Mouse (Mus musculus): ENCODE data around the gene Slc36a4.

DNA sequence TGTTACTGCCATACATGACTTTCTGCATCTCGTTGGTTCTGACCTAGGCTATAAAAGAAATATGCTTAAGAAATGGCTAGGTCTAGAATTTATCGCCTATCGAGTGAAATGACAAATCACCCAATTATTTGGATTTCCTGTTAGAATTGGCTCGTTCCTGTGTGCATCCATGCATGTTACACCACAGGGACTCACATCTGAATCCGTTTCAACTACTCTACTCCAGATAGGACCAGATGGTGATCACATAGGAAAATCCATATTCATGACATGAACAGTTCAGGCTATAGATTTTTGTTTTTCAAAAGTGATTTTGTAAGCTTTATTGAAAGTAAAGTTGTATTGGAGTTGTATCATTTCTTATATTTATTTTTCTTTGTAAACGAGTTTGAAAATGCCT lies 32.4 kb downstream of the Slc36a4 start:
- TF ChIP-seq USF1 (IDR thresholded peaks at IDR 0.05; ENCODE audit: low read depth) (no peak), E2F4 (IDR thresholded peaks at IDR 0.05; ENCODE audit: insufficient read depth) (no peak), MAX (IDR thresholded peaks at IDR 0.05; ENCODE audit: low read depth) (no peak), CEBPB (IDR thresholded peaks at IDR 0.05; ENCODE audit: insufficient read depth, poor library complexity, severe bottlenecking) (no peak)

All from myocyte (in vitro differentiated cells).